Mouse (Mus musculus): ENCODE measurements around the gene Thap12.

DNA sequence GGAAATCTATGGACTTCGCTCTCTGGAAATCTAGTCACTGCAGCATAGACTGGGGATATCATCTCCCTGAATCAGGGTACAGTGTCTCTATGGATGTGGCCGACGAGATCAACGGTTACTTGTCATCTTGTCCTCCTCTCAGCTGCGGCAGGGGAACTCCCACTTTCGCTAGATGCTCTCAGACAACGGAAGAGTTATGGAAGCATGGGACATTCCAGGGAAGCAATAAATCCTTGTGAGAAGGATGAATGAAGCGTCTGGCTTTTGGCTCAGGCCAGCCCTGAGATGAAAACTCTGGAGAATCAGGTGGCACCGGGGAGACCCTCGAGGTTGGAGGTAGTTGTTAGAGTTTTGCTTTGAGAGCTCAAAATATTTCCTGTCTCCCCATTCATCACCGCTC, 53.1 kb downstream of the Thap12 start:
- TF ChIP-seq POLR2A (IDR thresholded peaks at IDR 0.05; ENCODE audit: borderline replicate concordance, extremely low read depth, low read depth, low read length) (no peak), CTCF (IDR thresholded peaks at IDR 0.05; ENCODE audit: insufficient read depth, low read length) (no peak)

Measured in lung, adult 2 months (tissue).